Mouse (Mus musculus): ENCODE measurements around the gene Gm42688. TPM values are rescaled to one million over a fixed set of nuclear protein-coding genes. Genes with fewer than 3 reads are reported as not detected.
"Not testable (repeated sequence)": the region's sequence is repeated elsewhere in the genome, so short reads cannot be mapped to it uniquely, and the experiment has no call there.

Gene Gm42688
- total and polyA plus RNA-seq, 3 experiments: 3.9 to 7.5 (median 6.6) TPM

DNA sequence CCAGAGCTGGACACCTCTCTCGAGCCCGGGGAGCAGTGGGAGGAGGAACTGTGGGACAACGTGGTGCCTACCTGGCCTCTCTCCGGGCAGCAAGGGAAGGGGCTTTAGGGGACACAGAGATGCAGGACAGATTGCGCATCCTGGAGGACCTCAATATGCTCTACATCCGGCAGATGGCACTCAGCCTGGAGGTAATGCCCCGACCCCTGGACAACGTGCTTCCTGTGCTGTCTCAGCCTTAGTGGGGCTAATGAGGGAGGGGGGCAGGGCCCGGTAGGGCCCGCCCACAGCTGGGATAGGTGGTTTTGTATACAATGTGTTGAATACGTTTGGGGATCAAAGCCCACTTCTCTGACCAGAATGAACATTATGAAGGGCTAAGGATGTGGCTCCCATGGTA lies 36.6 kb downstream of the Gm42688 start:
- DNase-seq: no peak

DNA sequence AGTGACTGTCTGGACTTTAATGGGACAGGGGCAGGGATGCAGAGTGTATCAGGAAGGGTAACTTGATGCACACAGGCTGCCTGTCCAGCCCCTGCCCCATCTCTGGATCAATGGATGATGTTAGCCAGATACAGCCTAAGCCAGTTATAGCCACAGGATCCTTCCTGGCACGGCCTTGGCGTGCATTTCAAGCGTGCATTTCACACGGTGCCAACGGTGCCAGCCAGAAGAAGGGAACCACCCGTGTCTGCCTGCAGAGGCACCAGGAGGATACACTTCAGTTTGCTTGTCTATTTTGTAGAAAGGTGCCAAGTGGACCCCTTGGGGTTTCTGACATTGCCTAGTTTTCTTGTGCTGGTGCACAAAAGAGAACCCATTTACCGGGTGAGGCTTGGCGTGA lies 38.6 kb downstream of the Gm42688 start:
- DNase-seq: no peak

GRCm38 (mm10) chr6:83141636-83142035 lies 40.2 kb downstream of the Gm42688 start:
- DNase-seq: no peak

- peak; percentile 45 for DNase-seq
These were observed 40.9 kb downstream of the Gm42688 start for GRCm38 (mm10) chr6:83142211-83142731.

DNA sequence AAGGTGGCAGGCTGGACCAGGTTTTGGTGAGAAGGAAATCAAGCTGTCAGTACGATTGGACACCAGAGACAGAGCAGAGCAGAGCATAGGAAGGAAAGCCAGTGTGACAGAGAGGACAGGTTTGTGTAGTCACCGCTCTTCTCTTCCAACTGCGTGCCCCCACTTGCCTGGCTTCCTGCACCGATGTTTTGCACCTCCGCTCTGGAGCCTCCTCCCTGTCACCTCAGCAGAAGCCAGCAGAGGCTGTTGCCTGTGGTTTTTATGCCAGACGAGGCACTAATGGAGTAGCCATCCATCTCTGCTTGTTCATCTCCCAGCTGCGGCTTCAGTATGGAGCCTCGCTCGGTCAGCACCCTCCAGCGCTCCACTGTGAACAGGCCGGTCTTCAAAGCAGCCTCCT lies 41.5 kb downstream of the Gm42688 start:
- no peak for DNase-seq

GRCm38 (mm10) chr6:83145209-83145608 lies 43.8 kb downstream of the Gm42688 start:
- DNase-seq: peak; percentile 45

DNA sequence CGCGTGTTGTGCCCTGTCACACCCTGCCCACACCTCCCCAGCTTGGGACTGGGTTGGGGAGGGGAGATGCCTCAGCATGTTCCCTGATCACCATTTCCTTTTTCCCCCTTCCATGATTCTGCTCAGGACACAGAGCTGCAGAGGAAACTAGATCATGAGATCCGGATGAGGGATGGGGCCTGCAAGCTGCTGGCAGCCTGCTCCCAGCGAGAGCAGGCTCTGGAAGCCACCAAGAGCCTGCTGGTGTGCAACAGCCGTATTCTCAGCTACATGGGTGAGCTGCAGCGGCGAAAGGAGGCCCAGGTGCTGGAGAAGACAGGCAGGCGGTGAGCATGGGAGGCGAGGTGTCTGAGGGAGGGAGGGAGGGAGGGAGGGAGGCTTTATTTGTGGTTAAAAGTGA lies 44.4 kb downstream of the Gm42688 start:
- DNase-seq: no peak

GRCm38 (mm10) chr6:83147280-83147679 lies 45.9 kb downstream of the Gm42688 start:
- peak; percentile 66 for DNase-seq

- no peak for DNase-seq
These were observed 50.3 kb downstream of the Gm42688 start for GRCm38 (mm10) chr6:83151721-83152120.

DNA sequence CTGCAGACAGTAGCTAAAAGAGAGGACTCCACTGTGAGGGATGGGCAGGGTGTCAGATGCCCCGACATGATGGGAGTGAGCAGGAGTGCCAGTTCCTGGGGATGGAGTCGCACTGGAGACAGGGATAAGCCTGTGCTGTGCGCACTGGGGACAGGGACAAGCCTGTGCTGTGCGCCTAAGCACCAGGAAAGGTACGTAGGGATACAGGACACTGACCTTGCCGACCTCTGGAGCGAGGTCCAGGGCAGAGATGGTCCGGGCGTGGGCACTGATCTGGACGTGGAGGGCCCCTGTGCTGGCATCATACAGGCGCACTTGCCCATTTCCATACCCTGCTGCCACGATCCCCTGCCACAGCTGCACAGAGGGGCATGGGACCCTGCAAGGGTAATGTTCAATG lies 51.6 kb downstream of the Gm42688 start:
- no peak for DNase-seq

DNA sequence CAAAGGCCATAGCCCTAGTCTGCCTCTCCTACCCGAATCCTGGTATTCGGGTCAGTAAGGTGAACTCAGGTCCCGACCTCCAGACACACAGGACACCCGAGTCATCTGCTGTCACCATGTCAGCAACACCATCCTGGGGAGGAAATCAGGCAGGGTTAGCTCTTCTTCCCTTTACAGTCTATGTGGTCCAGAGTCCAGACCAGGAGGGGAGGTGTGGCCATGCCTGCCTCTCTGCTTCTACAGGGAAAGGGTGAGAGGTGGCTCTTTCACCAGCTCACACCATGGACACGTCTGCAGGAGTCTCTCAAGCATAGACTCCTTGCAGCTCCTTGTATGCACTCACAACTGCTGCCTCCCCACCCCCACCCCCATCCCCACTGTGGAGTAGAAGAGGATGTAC lies 52.1 kb downstream of the Gm42688 start:
- DNase-seq: no peak

DNA sequence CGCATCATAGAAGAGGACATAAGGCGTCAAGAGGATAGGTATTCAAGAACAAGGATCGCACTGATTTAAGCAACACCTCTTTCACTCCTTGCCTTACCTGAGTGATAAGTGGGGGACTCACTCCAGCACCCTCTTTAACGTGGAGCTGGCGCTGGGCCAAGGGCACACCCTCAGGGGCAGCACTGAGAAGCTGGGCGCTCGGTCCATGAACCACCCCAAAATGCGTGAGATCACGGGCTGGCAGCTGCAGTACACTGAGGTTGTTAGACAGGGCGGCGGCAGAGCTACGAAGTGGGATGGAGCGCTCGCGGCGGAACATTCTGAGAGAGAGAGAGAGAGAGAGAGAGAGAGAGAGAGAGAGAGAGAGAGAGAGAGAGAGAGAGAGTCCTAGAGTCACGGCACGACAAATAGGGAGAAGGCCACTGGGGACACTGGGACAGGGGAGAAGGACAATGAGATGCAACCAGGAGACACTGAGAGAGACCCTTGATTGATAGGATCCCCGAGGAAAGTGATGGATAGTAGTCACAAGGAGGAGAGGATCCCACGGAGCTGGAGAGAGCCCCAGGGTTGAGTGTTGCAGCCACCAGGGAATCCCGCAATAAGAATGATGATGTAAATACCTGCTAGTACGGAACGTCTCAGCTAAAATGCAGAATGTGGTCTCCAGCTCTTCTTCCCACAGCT lies 54.3 kb downstream of the Gm42688 start:
- no peak for DNase-seq

- peak; percentile 78 for DNase-seq
These were observed 54.9 kb downstream of the Gm42688 start, which contains the start of the genes Wdr54 and 1700003E16Rik for GRCm38 (mm10) chr6:83156259-83156684. Wdr54 (minus strand) TSS chr6:83156397. 1700003E16Rik (plus strand) TSS chr6:83156404.

DNA sequence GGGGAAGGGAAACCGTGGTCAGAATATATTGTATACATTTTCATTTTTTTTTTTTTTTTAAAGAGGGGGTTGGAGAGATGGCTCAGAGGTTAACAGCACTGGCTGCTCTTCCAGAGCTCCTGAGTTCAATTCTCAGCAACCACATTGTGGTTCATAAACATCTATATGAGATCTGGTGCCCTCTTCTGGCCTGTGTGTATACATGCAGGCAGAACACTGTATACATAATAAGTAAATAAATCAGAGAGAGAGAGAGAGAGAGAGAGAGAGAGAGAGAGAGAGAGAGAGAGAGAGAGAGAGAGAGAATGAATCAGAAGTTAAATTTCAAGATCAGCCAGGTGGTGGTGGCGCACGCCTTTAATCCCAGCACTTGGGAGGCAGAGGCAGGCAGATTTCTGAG lies 58.0 kb downstream of the Gm42688 start:
- DNase-seq: not testable (repeated sequence)

Small RNA genes lying within 50 kb of the gene (microRNA-seq; reads per million reads assigned to microRNA genes)
- gene Mir3470a: 0 reads per million in 2 experiments

Other genes starting within 250 kb of the Gm42688 start
- gene Sema4f, start 161.8 kb upstream of the Gm42688 start, total RNA-seq (2021): 1 to 10 TPM in 1 of 2 experiments, under 1 TPM in 1; 0.52 to 1.2 TPM
- gene Sema4f, start 161.8 kb upstream of the Gm42688 start, polyA plus RNA-seq (2012; rRNA removed): 1.1 and 1.3 TPM in 2 replicates
- not detected for gene M1ap, start 154.7 kb upstream of the Gm42688 start, total RNA-seq (2021)
- 0.07 TPM in 1 of 2 replicates, not detected in the other for gene M1ap, start 154.7 kb upstream of the Gm42688 start, polyA plus RNA-seq (2012; rRNA removed)
- 10 to 100 TPM in 1 of 2 experiments, 1 to 10 TPM in 1; 7.5 to 13.5 TPM for gene Dok1, start 68.1 kb upstream of the Gm42688 start, total RNA-seq (2021)
- 7.9 and 11.7 TPM in 2 replicates for gene Dok1, start 68.1 kb upstream of the Gm42688 start, polyA plus RNA-seq (2012; rRNA removed)
- 1 to 10 TPM; 1.1 to 3.5 TPM for gene Loxl3, start 67.4 kb upstream of the Gm42688 start, total RNA-seq (2021)
- 2.8 and 2.9 TPM in 2 replicates for gene Loxl3, start 67.4 kb upstream of the Gm42688 start, polyA plus RNA-seq (2012; rRNA removed)
- 100 to 1,000 TPM; 174 to 228 TPM for gene Aup1, start 47.1 kb upstream of the Gm42688 start, total RNA-seq (2021)
- 1,190 and 1,486 TPM in 2 replicates for gene Aup1, start 47.1 kb upstream of the Gm42688 start, polyA plus RNA-seq (2012; rRNA removed)
- gene Htra2, start 46.3 kb upstream of the Gm42688 start, total RNA-seq (2021): 10 to 100 TPM; 42.6 to 63.6 TPM
- gene Htra2, start 46.3 kb upstream of the Gm42688 start, polyA plus RNA-seq (2012; rRNA removed): 74.2 and 89.8 TPM in 2 replicates
- gene Dqx1, start 43.8 kb upstream of the Gm42688 start, total RNA-seq (2021): 1 to 10 TPM; 2.1 to 2.5 TPM
- gene Dqx1, start 43.8 kb upstream of the Gm42688 start, polyA plus RNA-seq (2012; rRNA removed): 2.6 and 2.7 TPM in 2 replicates
- 10 to 100 TPM in 1 of 2 experiments, 1 to 10 TPM in 1; 4.9 to 15.2 TPM for gene Tlx2, start 31.3 kb upstream of the Gm42688 start, total RNA-seq (2021)
- gene Tlx2, start 31.3 kb upstream of the Gm42688 start, polyA plus RNA-seq (2012; rRNA removed): 48.7 and 64.4 TPM in 2 replicates
- 10 to 100 TPM; 35.1 to 48.9 TPM for gene Pcgf1, start 23.7 kb upstream of the Gm42688 start, total RNA-seq (2021)
- gene Pcgf1, start 23.7 kb upstream of the Gm42688 start, polyA plus RNA-seq (2012; rRNA removed): 28.6 and 31.6 TPM in 2 replicates
- gene Lbx2, start 15.2 kb upstream of the Gm42688 start, total RNA-seq (2021): 10 to 100 TPM in 1 of 2 experiments, 1 to 10 TPM in 1; 7.6 to 19.7 TPM
- 30.1 and 48.9 TPM in 2 replicates for gene Lbx2, start 15.2 kb upstream of the Gm42688 start, polyA plus RNA-seq (2012; rRNA removed)
- 1 to 10 TPM; 2.9 to 5.9 TPM for gene Ccdc142, start within 50 bp of the Gm42688 start, total RNA-seq (2021)
- gene Ccdc142, start within 50 bp of the Gm42688 start, polyA plus RNA-seq (2012; rRNA removed): 34.9 and 38.6 TPM in 2 replicates
- gene Mrpl53, start 7.4 kb downstream of the Gm42688 start, total RNA-seq (2021): 100 to 1,000 TPM in 1 of 2 experiments, 10 to 100 TPM in 1; 95.3 to 112 TPM
- gene Mrpl53, start 7.4 kb downstream of the Gm42688 start, polyA plus RNA-seq (2012; rRNA removed): 81.0 and 85.8 TPM in 2 replicates
- 10 to 100 TPM; 48.1 to 52.6 TPM for gene Mogs, start 13.9 kb downstream of the Gm42688 start, total RNA-seq (2021)
- gene Mogs, start 13.9 kb downstream of the Gm42688 start, polyA plus RNA-seq (2012; rRNA removed): 93.2 and 131 TPM in 2 replicates
- gene Wbp1, start 19.9 kb downstream of the Gm42688 start, total RNA-seq (2021): 100 to 1,000 TPM in 1 of 2 experiments, 10 to 100 TPM in 1; 79.1 to 117 TPM
- gene Wbp1, start 19.9 kb downstream of the Gm42688 start, polyA plus RNA-seq (2012; rRNA removed): 388 and 405 TPM in 2 replicates
- 10 to 100 TPM; 16.1 to 27.3 TPM for gene Ino80b, start 23.8 kb downstream of the Gm42688 start, total RNA-seq (2021)
- 90.2 and 102 TPM in 2 replicates for gene Ino80b, start 23.8 kb downstream of the Gm42688 start, polyA plus RNA-seq (2012; rRNA removed)
- 10 to 100 TPM in 1 of 2 experiments, 1 to 10 TPM in 1; 9.5 to 10.2 TPM for gene Rtkn, start 33.8 kb downstream of the Gm42688 start, total RNA-seq (2021)
- gene Rtkn, start 33.8 kb downstream of the Gm42688 start, polyA plus RNA-seq (2012; rRNA removed): 93.6 and 100 TPM in 2 replicates
- gene Wdr54, start 54.8 kb downstream of the Gm42688 start, total RNA-seq (2021): 1 to 10 TPM; 2.2 to 4.7 TPM
- 3.4 and 4.8 TPM in 2 replicates for gene Wdr54, start 54.8 kb downstream of the Gm42688 start, polyA plus RNA-seq (2012; rRNA removed)
- gene 1700003E16Rik, start 54.8 kb downstream of the Gm42688 start, total RNA-seq (2021): 1 to 10 TPM; 1.1 to 1.3 TPM
- 1.0 and 1.4 TPM in 2 replicates for gene 1700003E16Rik, start 54.8 kb downstream of the Gm42688 start, polyA plus RNA-seq (2012; rRNA removed)
- 100 to 1,000 TPM; 135 to 138 TPM for gene Dctn1, start 64.3 kb downstream of the Gm42688 start, total RNA-seq (2021)
- gene Dctn1, start 64.3 kb downstream of the Gm42688 start, polyA plus RNA-seq (2012; rRNA removed): 210 and 211 TPM in 2 replicates
- gene Slc4a5, start 118.2 kb downstream of the Gm42688 start, total RNA-seq (2021): not detected
- gene Slc4a5, start 118.2 kb downstream of the Gm42688 start, polyA plus RNA-seq (2012; rRNA removed): 0.29 and 0.51 TPM in 2 replicates
- 10 to 100 TPM; 17.8 to 30.8 TPM for gene Mthfd2, start 224.3 kb downstream of the Gm42688 start, total RNA-seq (2021)
- gene Mthfd2, start 224.3 kb downstream of the Gm42688 start, polyA plus RNA-seq (2012; rRNA removed): 2.5 and 3.8 TPM in 2 replicates
- gene Mob1a, start 224.4 kb downstream of the Gm42688 start, total RNA-seq (2021): 10 to 100 TPM; 62.1 to 77.7 TPM
- 44.4 and 52.1 TPM in 2 replicates for gene Mob1a, start 224.4 kb downstream of the Gm42688 start, polyA plus RNA-seq (2012; rRNA removed)
- 100 to 1,000 TPM; 204 to 358 TPM for gene Bola3, start 247.5 kb downstream of the Gm42688 start, total RNA-seq (2021)
- gene Bola3, start 247.5 kb downstream of the Gm42688 start, polyA plus RNA-seq (2012; rRNA removed): 303 and 351 TPM in 2 replicates